Mouse (Mus musculus) liver, postnatal 0 days (tissue): ENCODE data around the gene Emc9. TPM values are rescaled to one million over a fixed set of nuclear protein-coding genes. Genes with fewer than 3 reads are reported as not detected.

Experiments
- ATAC-seq: fragments of 200-750 bp; cut with Nextera tagmentation; 2 replicates; pipeline ENCODE4 v1.8.0; 2017; ENCODE audit warnings: mild to moderate bottlenecking, moderate library complexity
- DNase-seq: peaks from one replicate; pipeline ENCODE4 v3.0.0-alpha.2; 2016
- H3K27ac ChIP-seq: fragments of 300-500 bp; sonication (generic); 2 replicates; pipeline ENCODE4 v1.5.1; 2014; ENCODE audit warnings: antibody characterized with exemption, moderate library complexity, mild to moderate bottlenecking, low read depth
- H3K27me3 ChIP-seq: fragments of 300-500 bp; sonication (generic); 2 replicates; pipeline ENCODE4 v1.6.1; 2014; ENCODE audit warnings: low read length, control low read depth, mixed read lengths; ENCODE audit not compliant: insufficient read depth
- H3K36me3 ChIP-seq: fragments of 300-500 bp; sonication (generic); replicated peaks from 2 replicates; pipeline ENCODE4 v1.6.1; 2014; ENCODE audit warnings: mild to moderate bottlenecking, control low read depth, low read length, moderate library complexity, mixed read lengths; ENCODE audit not compliant: insufficient read depth
- H3K4me1 ChIP-seq: fragments of 300-500 bp; sonication (generic); 2 replicates; pipeline ENCODE4 v1.6.1; 2014; ENCODE audit warnings: antibody characterized with exemption, mild to moderate bottlenecking, control low read depth; ENCODE audit not compliant: insufficient read depth
- H3K4me2 ChIP-seq: fragments of 300-500 bp; sonication (generic); 2 replicates; pipeline ENCODE4 v1.6.1; 2014; ENCODE audit warnings: low read depth, mild to moderate bottlenecking, low read length, moderate library complexity, mixed read lengths
- H3K4me3 ChIP-seq: fragments of 300-500 bp; sonication (generic); 2 replicates; pipeline ENCODE4 v1.5.1; 2014; ENCODE audit warnings: low read depth, low read length
- H3K9ac ChIP-seq: fragments of 300-500 bp; sonication (generic); replicated peaks from 2 replicates; pipeline ENCODE4 v1.6.1; 2014; ENCODE audit warnings: mild to moderate bottlenecking, moderate library complexity
- H3K9me3 ChIP-seq: fragments of 300-500 bp; sonication (generic); 2 replicates; pipeline ENCODE4 v1.6.1; 2016; ENCODE audit warnings: mild to moderate bottlenecking, control low read depth, low read length, mixed read lengths
- CTCF ChIP-seq: sonication (generic); IDR thresholded peaks from 2 replicates; pipeline ENCODE4 v1.5.1; 2016; ENCODE audit warnings: antibody characterized with exemption, low read depth
- EP300 ChIP-seq: IDR thresholded peaks from 2 replicates; pipeline ENCODE4 v1.6.1; 2016; ENCODE audit warnings: antibody characterized with exemption, low read depth, mild to moderate bottlenecking
- WGBS: fragments of 180-500 bp; shearing (Covaris S2); extraction: QIAGEN DNeasy Blood & Tissue Kit; methylation state at CpG from one replicate; pipeline ENCODE4 v1.1.7; 2014; ENCODE audit not compliant: insufficient replicate concordance; 5-methylcytosine and 5-hydroxymethylcytosine counted together
- polyA plus RNA-seq: library from polyadenylated mRNA; unstranded; fragments of >200 nt; fragmentation: Nextera tagmentation; extraction: Ambion mirVana; gene quantifications from 2 replicates; pipeline ENCODE4 v1.2.1, GENCODE M21; 2015

Emc9 gene
- polyA plus RNA-seq, 1 experiment from 2014 or later, result 17.3 TPM

- peak overlapping the region; percentile 94 for H3K27ac ChIP-seq
- peak overlapping the region; percentile 81 for H3K4me3 ChIP-seq
- H3K4me1 ChIP-seq, result peaks cover 28% of the 10 kb centered on the region
- no peak for ATAC-seq
- H3K9ac ChIP-seq, result peak overlapping the region; percentile 85
- 30% methylated on average over 5 of the region's 5 CpGs for WGBS
- no peak for DNase-seq
- H3K4me2 ChIP-seq, result peak overlapping the region; percentile 97
- H3K36me3 ChIP-seq, result peaks cover 34% of the 10 kb centered on the region
- no peaks in the 10 kb centered on the region for H3K9me3 ChIP-seq
- no peak for TF ChIP-seq EP300
- TF ChIP-seq CTCF, result no peak
- no peaks in the 10 kb centered on the region for H3K27me3 ChIP-seq
Observed at GRCm38 (mm10) chr14:55584303-55584701, 800 bp downstream of the Emc9 start.

GRCm38 (mm10) chr14:55581981-55582681, 3.0 kb downstream of the Emc9 start:
- Histone ChIP-seq H3K27me3 (no peaks in the 10 kb centered on the region), H3K9me3 (no peaks in the 10 kb centered on the region), H3K9ac (no peak overlapping the region), H3K27ac (no peak overlapping the region), H3K4me1 (peaks cover 40% of the 10 kb centered on the region), H3K36me3 (peaks cover 22% of the 10 kb centered on the region), H3K4me3 (no peak overlapping the region), H3K4me2 (no peak overlapping the region)
- no peak for DNase-seq
- TF ChIP-seq CTCF (peak; percentile 65), EP300 (no peak)
- no peak for ATAC-seq
- WGBS, result 78% methylated on average over 9 of the region's 9 CpGs

GRCm38 (mm10) chr14:55580731-55581130, 4.4 kb downstream of the Emc9 start:
- TF ChIP-seq EP300 (no peak), CTCF (no peak)
- Histone ChIP-seq H3K9ac (no peak overlapping the region), H3K4me1 (peaks cover 31% of the 10 kb centered on the region), H3K4me2 (no peak overlapping the region), H3K4me3 (no peak overlapping the region), H3K27ac (no peak overlapping the region), H3K27me3 (no peaks in the 10 kb centered on the region), H3K36me3 (peaks cover 22% of the 10 kb centered on the region), H3K9me3 (no peaks in the 10 kb centered on the region)
- ATAC-seq (no peak), DNase-seq (no peak)
- WGBS, result 90% methylated on average over 16 of the region's 16 CpGs

- H3K9ac ChIP-seq, result no peak overlapping the region
Observed at GRCm38 (mm10) chr14:55579511-55580496, 5.3 kb downstream of the Emc9 start.

GRCm38 (mm10) chr14:55578668-55579269, 6.3 kb downstream of the Emc9 start:
- TF ChIP-seq CTCF (0 out of 2 replicates have a peak, but pooled peaks have one; percentile 7), EP300 (no peak)
- no peaks in the 10 kb centered on the region for H3K27me3 ChIP-seq
- no peaks in the 10 kb centered on the region for H3K9me3 ChIP-seq
- DNase-seq (peak; percentile 69), ATAC-seq (peak; percentile 56)
- peak overlapping the region; percentile 85 for H3K27ac ChIP-seq
- H3K4me2 ChIP-seq, result peak overlapping the region; percentile 96
- H3K36me3 ChIP-seq, result peaks cover 22% of the 10 kb centered on the region
- peaks cover 23% of the 10 kb centered on the region for H3K4me1 ChIP-seq
- peak overlapping the region; percentile 94 for H3K9ac ChIP-seq
- 8% methylated on average over 6 of the region's 6 CpGs for WGBS
- H3K4me3 ChIP-seq, result peak overlapping the region; percentile 80

More at GRCm38 (mm10) chr14:55579511-55580496, 5.3 kb downstream of the Emc9 start:
- H3K27me3 ChIP-seq, result no peaks in the 10 kb centered on the region
- TF ChIP-seq CTCF (no peak), EP300 (no peak)
- H3K36me3 ChIP-seq, result peaks cover 22% of the 10 kb centered on the region
- H3K4me3 ChIP-seq, result no peak overlapping the region
- no peaks in the 10 kb centered on the region for H3K9me3 ChIP-seq
- H3K4me2 ChIP-seq, result peak overlapping the region; percentile 96; the same call in 1 of the 2 replicates
- ATAC-seq (no peak), DNase-seq (no peak)
- peaks cover 30% of the 10 kb centered on the region for H3K4me1 ChIP-seq
- no peak overlapping the region for H3K27ac ChIP-seq
- 87% methylated on average over 23 of the region's 23 CpGs for WGBS
